Mouse (Mus musculus) liver, embryonic 15.5 days (tissue): ENCODE measurements around the gene Pde7b. TPM values are rescaled to one million over a fixed set of nuclear protein-coding genes. Genes with fewer than 3 reads are reported as not detected.
A peak's percentile ranks its signal among the peaks of the same experiment; 100 is the strongest.

Experiments used
- ATAC-seq: fragments of 200-750 bp; cut with Nextera tagmentation; 2 replicates; pipeline ENCODE4 v1.8.0; 2017; ENCODE audit warnings: moderate number of reproducible peaks, mild to moderate bottlenecking, moderate library complexity; ENCODE audit not compliant: insufficient read depth
- H3K27ac ChIP-seq: fragments of 300-500 bp; sonication (generic); replicated peaks from 2 replicates; pipeline ENCODE4 v1.5.1; 2015; ENCODE audit warnings: mild to moderate bottlenecking, inconsistent platforms
- H3K27me3 ChIP-seq: fragments of 300-500 bp; sonication (generic); 2 replicates; pipeline ENCODE4 v1.6.1; 2015; ENCODE audit warnings: mild to moderate bottlenecking, inconsistent platforms
- H3K36me3 ChIP-seq: fragments of 300-500 bp; sonication (generic); replicated peaks from 2 replicates; pipeline ENCODE4 v1.6.1; 2015; ENCODE audit warnings: moderate library complexity, mild to moderate bottlenecking, inconsistent platforms
- H3K4me1 ChIP-seq: fragments of 300-500 bp; sonication (generic); replicated peaks from 2 replicates; pipeline ENCODE4 v1.6.1; 2015; ENCODE audit warnings: inconsistent platforms
- H3K4me2 ChIP-seq: fragments of 300-500 bp; sonication (generic); 2 replicates; pipeline ENCODE4 v1.6.1; 2015; ENCODE audit warnings: moderate library complexity, mild to moderate bottlenecking, inconsistent platforms
- H3K4me3 ChIP-seq: fragments of 300-500 bp; sonication (generic); replicated peaks from 2 replicates; pipeline ENCODE4 v1.5.1; 2015; ENCODE audit warnings: mild to moderate bottlenecking, inconsistent platforms
- H3K9ac ChIP-seq: fragments of 300-500 bp; sonication (generic); 2 replicates; pipeline ENCODE4 v1.6.1; 2015; ENCODE audit warnings: moderate library complexity, mild to moderate bottlenecking, inconsistent platforms
- H3K9me3 ChIP-seq: fragments of 300-500 bp; sonication (generic); replicated peaks from 2 replicates; pipeline ENCODE4 v1.6.1; 2016; ENCODE audit warnings: inconsistent platforms
- WGBS: fragments of 180-500 bp; shearing (Covaris S2); methylation state at CpG from one replicate; pipeline ENCODE4 v1.1.7; 2015; ENCODE audit warnings: mixed read lengths; ENCODE audit not compliant: insufficient replicate concordance; 5-methylcytosine and 5-hydroxymethylcytosine counted together
- polyA plus RNA-seq: library from polyadenylated mRNA; unstranded; fragments of >200 nt; fragmentation: Nextera tagmentation; extraction: Ambion mirVana; gene quantifications from 2 replicates; pipeline ENCODE4 v1.2.1, GENCODE M21; 2015

The Pde7b gene
- polyA plus RNA-seq, 1 experiment from 2014 or later: 0.25 TPM

GRCm38 (mm10) chr10:20492216-20492964 lies 232.5 kb downstream of the Pde7b start:
- Histone ChIP-seq H3K4me3 (no peak overlapping the region), H3K36me3 (no peaks in the 10 kb centered on the region), H3K4me1 (no peaks in the 10 kb centered on the region), H3K4me2 (no peak overlapping the region), H3K27ac (no peak overlapping the region), H3K9ac (no peak overlapping the region), H3K9me3 (no peaks in the 10 kb centered on the region), H3K27me3 (no peaks in the 10 kb centered on the region)
- no peak for ATAC-seq
- 63% methylated on average over 11 of the region's 11 CpGs for WGBS

- H3K4me1 ChIP-seq: no peaks in the 10 kb centered on the region
- H3K4me3 ChIP-seq: no peak overlapping the region
- no peak overlapping the region for H3K4me2 ChIP-seq
- no peak overlapping the region for H3K27ac ChIP-seq
- H3K36me3 ChIP-seq: no peaks in the 10 kb centered on the region
- no peaks in the 10 kb centered on the region for H3K9me3 ChIP-seq
- WGBS: 28% methylated on average over 1 of the region's 1 CpGs
- H3K9ac ChIP-seq: no peak overlapping the region
- H3K27me3 ChIP-seq: no peaks in the 10 kb centered on the region
- ATAC-seq: no peak
Measured at GRCm38 (mm10) chr10:20490775-20491174, 234.1 kb downstream of the Pde7b start.

GRCm38 (mm10) chr10:20490281-20490680 lies 234.6 kb downstream of the Pde7b start:
- ATAC-seq: no peak
- Histone ChIP-seq H3K27me3 (no peaks in the 10 kb centered on the region), H3K36me3 (no peaks in the 10 kb centered on the region), H3K4me1 (no peaks in the 10 kb centered on the region), H3K4me2 (no peak overlapping the region), H3K4me3 (no peak overlapping the region), H3K27ac (no peak overlapping the region), H3K9ac (no peak overlapping the region), H3K9me3 (no peaks in the 10 kb centered on the region)
- WGBS: 52% methylated on average over 8 of the region's 8 CpGs

DNA sequence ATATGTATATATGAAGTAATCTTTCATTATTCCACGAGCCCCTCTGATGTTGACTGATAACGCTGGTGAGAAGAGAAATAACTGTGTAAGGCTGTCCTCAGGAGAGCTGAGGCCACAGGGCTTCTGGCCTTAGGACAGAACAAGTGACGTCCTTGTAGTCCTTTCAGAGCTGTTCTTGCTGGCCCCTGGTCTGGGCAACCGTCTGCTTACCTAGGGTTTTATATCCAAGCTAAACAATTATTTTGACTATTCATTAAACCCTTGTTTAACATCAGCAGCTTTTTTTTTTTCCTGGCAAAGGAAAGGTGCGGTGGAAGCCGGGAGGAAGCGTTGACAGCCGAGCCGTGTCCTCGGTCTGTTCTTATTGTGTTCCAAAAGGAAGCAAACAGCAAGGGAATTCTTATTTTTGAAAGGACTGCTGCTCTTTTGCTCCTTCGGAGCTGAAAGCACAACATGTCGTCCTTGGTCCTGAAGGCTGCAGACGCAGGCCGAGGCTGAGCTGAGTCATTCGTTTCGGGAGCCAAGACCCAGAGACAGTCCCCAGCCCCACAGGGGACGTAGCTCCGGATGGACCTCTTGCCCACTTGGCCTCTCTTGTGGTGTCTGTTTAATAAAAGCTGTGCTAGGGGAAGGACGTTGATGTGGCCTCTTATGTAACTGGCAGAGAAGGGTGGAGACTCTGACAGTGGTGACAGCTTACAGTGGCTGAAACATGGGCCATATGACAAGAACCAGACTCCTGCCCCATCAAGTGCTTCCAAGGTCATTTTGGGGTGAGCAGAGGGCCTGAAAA lies 238.2 kb downstream of the Pde7b start:
- ATAC-seq: peak; percentile 34; the same call in 1 of the 2 replicates

GRCm38 (mm10) chr10:20485816-20486215 lies 239.1 kb downstream of the Pde7b start:
- H3K36me3 ChIP-seq: no peaks in the 10 kb centered on the region
- no peaks in the 10 kb centered on the region for H3K4me1 ChIP-seq
- no peak overlapping the region for H3K9ac ChIP-seq
- ATAC-seq: no peak
- H3K9me3 ChIP-seq: no peaks in the 10 kb centered on the region
- H3K27ac ChIP-seq: no peak overlapping the region
- no peak overlapping the region for H3K4me3 ChIP-seq
- WGBS: 54% methylated on average over 3 of the region's 3 CpGs
- no peak overlapping the region for H3K4me2 ChIP-seq
- no peaks in the 10 kb centered on the region for H3K27me3 ChIP-seq

More for the DNA sequence above, 238.2 kb downstream of the Pde7b start:
- no peaks in the 10 kb centered on the region for H3K9me3 ChIP-seq
- H3K36me3 ChIP-seq: no peaks in the 10 kb centered on the region
- H3K4me3 ChIP-seq: no peak overlapping the region
- no peak overlapping the region for H3K9ac ChIP-seq
- no peak overlapping the region for H3K27ac ChIP-seq
- no peaks in the 10 kb centered on the region for H3K27me3 ChIP-seq
- WGBS: 56% methylated on average over 19 of the region's 19 CpGs
- no peak overlapping the region for H3K4me2 ChIP-seq
- no peaks in the 10 kb centered on the region for H3K4me1 ChIP-seq

GRCm38 (mm10) chr10:20479481-20479880 lies 245.4 kb downstream of the Pde7b start:
- 67% methylated on average over 8 of the region's 8 CpGs for WGBS

GRCm38 (mm10) chr10:20478456-20478855 lies 246.4 kb downstream of the Pde7b start:
- no peaks in the 10 kb centered on the region for H3K36me3 ChIP-seq
- H3K4me3 ChIP-seq: no peak overlapping the region
- no peaks in the 10 kb centered on the region for H3K9me3 ChIP-seq
- no peak overlapping the region for H3K9ac ChIP-seq
- no peak overlapping the region for H3K27ac ChIP-seq
- H3K4me2 ChIP-seq: no peak overlapping the region
- 55% methylated on average over 8 of the region's 8 CpGs for WGBS
- ATAC-seq: no peak
- H3K4me1 ChIP-seq: no peaks in the 10 kb centered on the region
- no peaks in the 10 kb centered on the region for H3K27me3 ChIP-seq

More at GRCm38 (mm10) chr10:20479481-20479880, 245.4 kb downstream of the Pde7b start:
- Histone ChIP-seq H3K4me3 (no peak overlapping the region), H3K4me2 (no peak overlapping the region), H3K9ac (no peak overlapping the region), H3K27ac (no peak overlapping the region), H3K4me1 (no peaks in the 10 kb centered on the region), H3K9me3 (no peaks in the 10 kb centered on the region), H3K27me3 (no peaks in the 10 kb centered on the region), H3K36me3 (no peaks in the 10 kb centered on the region)
- no peak for ATAC-seq

DNA sequence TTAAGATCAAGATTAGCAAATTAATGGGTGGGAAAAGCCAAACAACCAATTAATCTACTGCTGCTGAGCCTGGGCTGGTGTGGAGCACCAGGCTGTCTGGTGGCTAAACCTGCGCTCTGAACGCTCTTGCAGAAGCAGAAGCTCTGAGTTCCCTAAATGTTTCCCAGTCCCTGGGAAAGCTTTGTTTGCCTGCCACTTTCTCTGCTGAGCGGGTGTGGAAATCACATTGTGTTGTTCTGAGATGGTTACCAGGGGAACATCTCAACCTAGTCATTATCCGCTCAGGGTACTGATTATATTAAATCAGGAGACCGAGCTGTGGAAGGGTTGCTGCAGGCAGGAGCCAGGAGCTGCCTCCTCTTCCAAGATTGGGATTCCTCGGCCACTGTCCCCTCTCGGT lies 250.0 kb downstream of the Pde7b start:
- no peak overlapping the region for H3K4me2 ChIP-seq
- H3K9me3 ChIP-seq: no peaks in the 10 kb centered on the region
- no peak overlapping the region for H3K4me3 ChIP-seq
- H3K4me1 ChIP-seq: no peaks in the 10 kb centered on the region
- no peaks in the 10 kb centered on the region for H3K36me3 ChIP-seq
- H3K27ac ChIP-seq: no peak overlapping the region
- WGBS: 72% methylated on average over 7 of the region's 7 CpGs
- no peaks in the 10 kb centered on the region for H3K27me3 ChIP-seq
- H3K9ac ChIP-seq: no peak overlapping the region
- ATAC-seq: no peak

DNA sequence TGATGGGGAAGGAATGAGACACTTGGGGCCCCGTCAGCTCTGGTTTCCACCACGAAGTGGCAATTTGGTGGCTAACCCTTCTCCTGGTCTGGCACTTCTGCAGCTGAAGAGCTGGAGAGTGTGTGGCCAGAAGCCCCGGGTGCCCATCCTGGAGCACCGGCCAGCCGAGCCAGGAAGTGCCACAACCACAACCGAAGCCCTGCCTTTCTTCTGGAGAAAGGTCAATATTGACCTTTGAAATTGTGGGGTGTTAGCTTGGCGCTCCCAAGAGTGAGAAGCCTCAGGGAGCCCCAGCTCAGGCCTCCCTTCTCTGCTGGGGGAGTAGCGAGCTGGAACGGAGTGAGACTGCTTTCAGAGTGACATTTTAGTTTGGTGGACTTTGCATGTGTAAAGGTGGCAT lies 250.8 kb downstream of the Pde7b start:
- Histone ChIP-seq H3K4me1 (no peaks in the 10 kb centered on the region), H3K36me3 (no peaks in the 10 kb centered on the region), H3K9me3 (no peaks in the 10 kb centered on the region), H3K4me2 (no peak overlapping the region), H3K4me3 (no peak overlapping the region), H3K27me3 (no peaks in the 10 kb centered on the region), H3K27ac (no peak overlapping the region), H3K9ac (no peak overlapping the region)
- WGBS: 47% methylated on average over 9 of the region's 9 CpGs
- ATAC-seq: no peak

- Histone ChIP-seq H3K9ac (no peak overlapping the region), H3K27me3 (no peaks in the 10 kb centered on the region), H3K36me3 (no peaks in the 10 kb centered on the region), H3K4me3 (no peak overlapping the region), H3K27ac (no peak overlapping the region), H3K4me1 (no peaks in the 10 kb centered on the region), H3K4me2 (no peak overlapping the region), H3K9me3 (no peaks in the 10 kb centered on the region)
- WGBS: 66% methylated on average over 5 of the region's 5 CpGs
- no peak for ATAC-seq
Measured at GRCm38 (mm10) chr10:20473505-20473904, 251.4 kb downstream of the Pde7b start.

DNA sequence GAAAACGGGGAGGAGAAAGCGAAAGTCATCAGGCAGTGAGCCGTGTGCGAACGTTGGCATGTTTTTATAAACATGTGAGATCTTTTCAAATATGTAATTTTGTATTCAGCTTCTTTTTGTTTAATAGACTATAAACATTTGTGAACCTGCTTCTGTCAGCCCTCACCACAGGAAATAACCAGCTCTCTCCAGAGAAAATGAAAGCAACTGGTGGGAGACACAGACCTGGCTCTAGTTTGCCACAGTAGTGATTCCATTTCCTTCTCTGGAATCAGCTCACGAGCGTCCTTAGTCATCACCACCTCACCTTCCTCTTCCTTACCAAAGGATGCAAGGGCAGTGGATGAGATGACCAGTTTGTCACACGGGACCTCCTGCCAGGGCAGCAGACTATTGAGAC lies 252.9 kb downstream of the Pde7b start:
- H3K27me3 ChIP-seq: no peaks in the 10 kb centered on the region
- H3K4me3 ChIP-seq: no peak overlapping the region
- WGBS: 63% methylated on average over 8 of the region's 8 CpGs

More for the DNA sequence above, 252.9 kb downstream of the Pde7b start:
- Histone ChIP-seq H3K27ac (no peak overlapping the region), H3K9ac (no peak overlapping the region), H3K9me3 (no peaks in the 10 kb centered on the region), H3K4me2 (no peak overlapping the region), H3K36me3 (no peaks in the 10 kb centered on the region), H3K4me1 (no peaks in the 10 kb centered on the region)
- ATAC-seq: no peak
